Mouse (Mus musculus) testis, postnatal 10 days (tissue): ENCODE measurements around the gene Dtx3.
"Not testable (repeated sequence)": the region's sequence is repeated elsewhere in the genome, so short reads cannot be mapped to it uniquely, and the experiment has no call there.

ENCODE experiments used
- DNase-seq: peaks from one replicate; pipeline ENCODE4 v3.0.0; 2021; ENCODE audit warnings: low spot score

The Dtx3 gene

DNA sequence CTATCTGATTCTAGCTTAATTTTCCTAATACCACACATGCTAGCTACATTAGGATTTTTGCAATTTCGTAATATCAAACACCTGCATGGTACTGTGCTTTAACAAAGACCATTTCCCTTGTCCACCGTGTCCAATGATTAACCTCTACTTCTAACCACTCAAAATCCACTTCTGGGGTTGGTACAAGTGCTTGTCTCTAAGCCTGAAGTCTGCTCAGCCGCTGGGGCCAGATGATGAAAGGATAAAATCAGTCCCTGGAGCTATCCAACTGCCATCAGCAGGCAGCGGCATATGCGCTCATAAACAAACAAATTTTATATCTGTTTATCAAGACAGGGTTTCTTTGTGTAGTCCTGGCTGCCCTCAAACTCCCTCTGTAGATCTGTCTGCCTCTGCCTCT is 9.1 kb upstream of the Dtx3 start:
- DNase-seq: no peak

DNA sequence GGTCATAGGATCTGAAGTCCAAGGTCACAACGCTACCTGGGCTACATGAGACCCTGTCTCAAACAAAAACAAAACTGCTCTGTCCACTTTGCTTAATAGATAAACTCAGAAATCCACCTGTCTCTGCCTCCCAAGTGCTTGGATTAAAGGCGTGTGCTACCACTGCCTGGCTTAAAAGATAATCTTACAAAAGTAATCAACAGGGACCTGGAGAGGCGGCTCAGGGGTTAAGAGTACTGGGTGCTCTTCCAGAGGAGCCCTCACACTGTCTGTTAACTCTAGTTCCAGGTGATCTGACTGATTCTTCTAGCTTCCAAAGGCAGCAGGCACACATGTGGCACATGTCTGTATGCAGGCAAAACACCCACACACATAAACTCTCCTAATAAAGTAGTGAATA is 7.6 kb upstream of the Dtx3 start:
- no peak for DNase-seq

DNA sequence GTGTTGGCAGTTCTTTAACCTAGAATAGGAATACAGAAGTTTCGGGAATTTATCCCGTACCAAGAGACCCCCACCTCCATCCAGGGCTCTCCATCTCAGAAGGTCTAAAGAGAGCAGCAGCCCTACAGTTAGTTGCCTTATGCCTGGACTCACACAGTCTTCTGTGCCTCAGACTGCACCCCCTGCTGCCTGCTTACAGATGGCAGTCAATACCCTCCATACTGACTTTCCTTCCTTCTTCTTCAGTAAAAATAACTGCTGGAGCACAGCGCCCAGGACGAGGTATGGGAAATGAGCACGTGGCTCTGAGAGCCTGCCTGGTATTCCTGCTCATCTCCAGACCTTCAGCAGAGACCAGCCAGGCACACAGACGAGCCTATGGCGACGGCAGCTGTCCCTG is 4.8 kb upstream of the Dtx3 start:
- no peak for DNase-seq

DNA sequence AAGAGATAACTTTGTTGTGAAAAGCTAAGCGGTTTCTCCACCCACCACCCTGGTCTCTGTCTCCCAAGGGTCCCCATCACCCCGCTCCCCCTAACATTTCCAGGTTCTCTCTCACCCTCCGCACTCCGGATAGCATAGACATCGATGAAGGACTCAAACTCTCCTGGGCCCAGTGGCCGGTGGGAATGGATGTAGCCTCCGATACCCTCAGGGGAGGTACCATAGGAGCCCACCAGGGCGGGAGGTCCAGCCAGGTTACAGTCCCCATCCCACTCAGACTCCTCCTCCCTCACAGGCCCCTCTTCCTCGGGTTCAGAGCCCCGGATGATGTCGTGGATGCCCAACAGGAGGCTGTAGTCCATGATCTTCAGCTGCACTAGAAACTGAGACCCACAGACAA is 3.9 kb upstream of the Dtx3 start:
- no peak for DNase-seq

DNA sequence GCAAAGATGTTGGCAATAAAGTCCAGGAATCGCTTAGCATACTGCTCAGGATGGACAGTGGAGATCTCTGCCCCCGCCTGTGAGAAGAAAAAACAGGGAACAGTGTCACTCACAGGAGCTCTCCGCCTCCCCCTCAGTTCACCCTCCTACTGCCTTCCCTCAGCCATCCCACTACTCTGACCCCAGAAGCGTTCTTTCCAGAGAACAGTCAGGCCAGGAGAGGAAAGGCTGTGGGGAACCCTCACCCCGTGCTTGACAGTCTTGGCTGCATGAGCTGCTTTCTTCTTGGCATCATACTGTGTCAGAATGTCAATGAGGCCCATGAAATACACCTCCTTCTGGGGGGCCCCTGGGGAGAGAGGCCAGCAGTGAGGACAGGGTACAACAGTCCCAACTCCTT is 3.5 kb upstream of the Dtx3 start:
- no peak for DNase-seq

DNA sequence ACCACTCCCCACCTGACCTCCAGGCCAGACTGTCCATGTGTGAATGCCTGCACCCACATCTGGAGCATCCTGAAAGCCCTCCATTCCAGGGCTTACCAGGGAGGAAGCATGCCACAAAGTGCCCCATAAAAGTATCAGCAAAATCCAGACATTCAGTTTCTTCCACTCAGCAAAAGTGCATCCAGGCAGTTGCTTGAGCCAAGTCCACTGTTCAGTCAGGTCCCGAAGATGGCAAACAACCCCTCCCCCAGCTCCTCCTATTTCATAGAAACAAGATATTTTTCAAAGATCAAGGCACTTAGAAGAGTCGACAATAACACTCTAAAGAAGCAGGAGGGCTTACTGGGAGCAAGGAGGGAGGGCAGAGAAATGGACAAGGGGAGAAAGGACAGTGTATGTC is 3.0 kb upstream of the Dtx3 start:
- no peak for DNase-seq

DNA sequence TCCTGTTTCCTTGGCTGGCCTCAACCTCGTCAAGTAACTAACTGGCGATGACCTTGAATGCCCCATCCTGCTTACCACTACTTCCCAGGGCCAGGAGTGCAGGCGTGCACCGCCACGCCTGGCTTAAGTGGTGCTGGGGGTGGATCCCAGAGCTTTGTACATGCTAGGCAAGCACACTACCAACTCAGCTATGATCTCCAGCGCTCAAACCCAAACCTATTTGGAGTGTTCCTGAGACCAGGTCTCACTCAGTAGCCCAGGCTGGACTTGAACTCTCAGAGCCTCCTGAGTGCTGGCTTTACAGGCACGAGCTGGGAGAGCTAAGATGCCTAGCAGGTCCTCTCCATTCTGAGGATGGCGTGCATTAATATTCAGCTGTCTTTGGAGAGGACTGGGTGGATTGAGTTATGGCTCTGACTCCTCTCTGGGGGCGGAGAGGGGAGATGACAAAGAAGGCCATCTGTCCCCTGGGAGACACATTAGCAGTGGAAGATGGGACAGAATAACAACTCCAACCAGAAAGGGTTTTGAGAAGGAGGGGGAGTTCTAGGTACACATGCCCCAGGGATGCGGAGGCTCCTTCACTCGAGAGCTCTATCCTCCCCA is 2.1 kb upstream of the Dtx3 start:
- DNase-seq: no peak

DNA sequence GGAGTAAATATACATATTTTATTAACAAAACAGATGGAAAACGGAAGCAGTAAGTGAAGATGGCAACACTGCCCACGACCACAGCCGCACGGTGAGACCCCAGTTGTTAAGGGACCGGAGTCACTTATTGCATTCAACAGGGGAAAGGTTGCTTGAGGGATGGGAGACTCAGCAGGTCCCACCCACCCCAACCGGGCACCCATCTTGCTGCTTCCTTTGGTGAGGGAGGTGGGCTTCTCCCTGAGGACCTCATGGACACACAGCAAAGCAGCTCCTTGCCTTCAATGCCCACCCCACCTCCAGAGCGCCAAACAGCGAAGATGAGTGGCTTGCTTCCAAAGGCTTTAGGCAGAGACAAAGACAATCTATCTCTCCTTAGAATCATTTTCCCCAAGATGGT is 1.6 kb upstream of the Dtx3 start:
- no peak for DNase-seq

DNA sequence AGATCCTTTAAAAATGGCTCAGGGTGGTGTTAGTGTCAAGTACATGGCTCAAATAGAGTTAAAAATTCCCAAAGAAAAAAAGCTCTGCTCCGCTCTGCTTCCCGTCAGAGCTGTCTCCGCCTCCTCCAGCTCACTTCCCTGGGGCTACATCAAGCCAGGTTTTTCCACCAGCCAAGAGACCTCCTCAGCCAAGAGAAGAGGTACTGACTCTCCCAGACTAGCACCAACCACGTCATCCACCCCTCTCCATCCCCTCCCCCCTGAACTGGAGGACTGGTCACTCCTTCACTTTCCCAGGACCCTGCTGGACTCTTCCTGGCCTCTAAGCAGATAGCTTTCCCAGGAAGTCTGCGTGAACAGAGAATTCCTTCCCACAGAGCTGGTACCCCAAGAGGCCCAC is 864 bp upstream of the Dtx3 start:
- no peak for DNase-seq

DNA sequence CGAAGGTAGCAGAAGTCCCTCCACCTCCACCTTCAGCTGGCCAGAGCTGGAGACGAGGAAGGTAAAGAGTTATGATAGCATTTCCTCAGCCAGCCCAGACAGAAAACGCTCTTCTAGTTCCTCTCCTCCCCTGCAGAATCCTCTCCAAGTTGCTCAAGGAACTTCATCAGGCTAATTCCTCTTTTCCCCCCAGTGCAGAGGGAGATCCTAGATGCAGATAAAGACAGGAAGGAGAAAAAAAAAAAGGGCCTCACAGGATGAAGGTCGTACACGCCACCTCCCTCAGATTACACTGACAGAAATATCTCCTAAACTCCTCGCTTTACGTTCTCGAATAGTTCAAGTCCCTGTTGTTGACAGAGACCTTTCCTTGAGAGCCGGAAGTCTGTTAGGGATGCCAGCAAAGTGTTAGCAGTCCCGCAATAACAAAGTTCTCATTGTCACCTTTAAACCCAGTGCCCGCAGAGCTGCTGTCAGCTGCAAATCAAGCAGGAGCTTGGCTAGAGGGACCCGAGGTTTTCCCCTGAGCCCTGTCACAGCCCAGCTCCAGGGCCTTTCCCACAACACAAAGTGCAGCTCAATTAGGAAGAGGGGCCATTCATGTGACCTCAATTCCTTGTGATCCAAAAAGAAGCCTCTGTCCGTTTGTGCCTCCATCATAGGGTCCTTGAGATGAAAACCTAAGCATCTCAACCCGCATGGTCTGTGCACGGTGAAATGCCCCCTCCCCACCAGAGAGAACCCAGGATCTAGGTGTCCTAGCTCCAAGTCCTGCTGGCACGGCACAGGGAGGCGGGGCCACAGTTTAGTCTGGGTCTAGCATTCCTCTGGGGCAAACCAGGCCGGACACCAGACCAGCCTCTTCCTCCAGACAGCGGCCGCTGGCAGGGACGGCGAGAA is 850 bp downstream of the Dtx3 start:
- peak; percentile 85 for DNase-seq

DNA sequence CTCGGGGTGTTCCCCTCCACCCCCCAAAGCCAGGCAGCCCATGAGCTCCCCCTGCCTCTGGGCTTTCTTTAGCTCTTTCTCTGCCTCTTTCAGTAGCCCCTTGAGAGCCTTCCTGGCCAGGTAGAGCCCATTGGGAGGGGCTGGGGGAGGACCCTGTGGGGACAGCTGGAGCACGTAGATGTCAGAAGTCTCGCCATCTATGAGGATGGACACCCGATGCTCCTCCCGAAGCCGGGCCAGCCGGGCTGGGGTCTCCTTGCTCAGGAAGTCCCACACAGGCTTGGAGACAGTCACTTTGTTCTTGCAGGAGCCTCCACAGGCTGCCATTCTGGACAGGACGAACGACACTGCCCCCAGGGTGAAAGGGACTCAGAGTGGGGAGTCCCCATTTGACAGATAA is 2.5 kb downstream of the Dtx3 start:
- no peak for DNase-seq

DNA sequence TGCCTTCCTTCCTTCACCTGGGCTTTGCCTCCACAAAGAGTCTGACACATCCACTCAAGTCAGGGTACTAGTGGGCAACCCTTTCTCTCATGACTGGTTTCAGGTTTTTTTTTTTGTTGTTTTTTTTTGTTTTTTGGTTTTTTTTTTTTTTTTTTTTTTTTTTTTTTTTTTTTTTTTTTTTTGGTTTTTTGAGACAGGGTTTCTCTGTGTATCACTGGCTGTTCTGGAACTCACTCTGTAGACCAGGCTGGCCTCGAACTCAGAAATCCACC is 3.5 kb downstream of the Dtx3 start:
- not testable (repeated sequence) for DNase-seq

DNA sequence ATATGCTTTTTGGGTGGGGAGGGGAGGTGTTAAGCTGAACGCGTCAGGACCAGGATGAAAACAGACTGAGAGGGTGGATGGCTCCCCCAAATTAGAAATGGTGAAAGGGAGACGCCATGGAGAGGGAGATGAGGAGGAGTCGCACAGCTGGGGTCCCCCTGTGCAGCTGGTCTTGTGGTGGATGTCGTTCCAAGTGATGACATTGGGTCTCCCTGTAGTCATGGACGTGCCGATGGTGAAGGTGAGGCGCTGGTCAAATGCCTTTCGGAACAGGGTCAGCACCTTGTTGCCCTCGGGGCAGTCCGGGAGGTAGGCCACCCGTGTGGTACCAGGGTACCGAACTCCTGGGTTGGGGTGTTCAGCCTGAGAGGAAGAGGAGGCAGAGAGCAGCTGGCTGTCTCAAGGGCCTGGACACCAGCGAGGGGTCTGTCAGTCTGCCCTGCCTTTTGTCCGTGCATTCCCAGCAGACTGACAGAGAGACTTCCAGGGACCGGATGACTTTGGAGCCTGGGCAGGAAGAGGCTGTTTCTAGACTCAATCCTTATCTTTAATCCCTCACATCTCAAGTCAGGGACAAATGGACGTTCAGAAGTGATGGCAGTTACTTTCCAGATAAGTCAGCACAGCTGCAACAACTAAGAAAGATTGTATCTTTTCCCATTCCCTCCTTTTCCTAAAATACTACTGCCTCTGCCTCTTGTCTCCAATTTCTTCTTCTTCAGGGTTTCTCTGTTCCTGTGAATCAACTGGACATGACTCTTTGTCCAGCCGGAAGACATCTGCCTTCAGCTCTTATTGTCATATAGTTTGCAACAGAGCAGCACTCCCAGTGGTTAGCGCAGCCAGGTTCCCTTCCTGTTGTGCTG is 4.1 kb downstream of the Dtx3 start:
- DNase-seq: no peak

DNA sequence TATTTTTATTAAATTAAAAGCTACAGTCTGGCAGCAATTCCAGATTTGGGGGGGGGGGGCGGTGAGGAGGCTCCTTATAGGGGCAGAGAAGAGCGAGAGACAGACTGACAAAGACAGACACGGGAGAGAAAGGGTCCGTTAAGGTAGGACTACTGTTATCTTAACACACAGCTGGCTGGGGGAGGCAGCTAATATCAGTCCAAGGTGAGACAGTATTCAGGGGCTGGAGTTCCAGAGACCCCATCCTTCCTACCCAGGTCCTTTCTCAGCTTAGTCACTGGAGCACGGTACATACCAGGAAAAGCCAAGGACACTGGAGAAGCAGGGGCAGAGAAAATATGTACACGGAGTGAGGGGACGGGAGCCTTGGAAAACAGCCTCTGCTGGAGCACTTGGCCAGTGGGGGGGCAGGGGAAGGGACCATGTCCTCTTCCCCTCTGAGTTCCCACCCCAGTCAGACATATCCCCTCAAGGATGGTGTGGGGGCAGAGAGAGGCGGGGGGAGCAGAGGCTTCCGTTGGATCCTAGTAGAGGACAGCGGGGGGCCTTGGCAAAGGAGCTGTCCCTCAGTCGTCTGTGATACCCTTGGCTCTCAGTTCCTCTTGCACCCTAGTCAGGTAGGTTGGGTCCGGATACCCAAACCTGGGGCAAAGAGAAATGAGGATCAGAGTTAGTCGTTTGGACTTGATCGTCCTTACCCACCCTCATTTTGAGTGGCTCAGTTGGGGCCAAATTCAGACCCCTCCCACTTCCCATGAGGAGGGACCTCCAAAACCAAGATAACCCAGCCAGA is 4.9 kb downstream of the Dtx3 start:
- peak; percentile 30 for DNase-seq

DNA sequence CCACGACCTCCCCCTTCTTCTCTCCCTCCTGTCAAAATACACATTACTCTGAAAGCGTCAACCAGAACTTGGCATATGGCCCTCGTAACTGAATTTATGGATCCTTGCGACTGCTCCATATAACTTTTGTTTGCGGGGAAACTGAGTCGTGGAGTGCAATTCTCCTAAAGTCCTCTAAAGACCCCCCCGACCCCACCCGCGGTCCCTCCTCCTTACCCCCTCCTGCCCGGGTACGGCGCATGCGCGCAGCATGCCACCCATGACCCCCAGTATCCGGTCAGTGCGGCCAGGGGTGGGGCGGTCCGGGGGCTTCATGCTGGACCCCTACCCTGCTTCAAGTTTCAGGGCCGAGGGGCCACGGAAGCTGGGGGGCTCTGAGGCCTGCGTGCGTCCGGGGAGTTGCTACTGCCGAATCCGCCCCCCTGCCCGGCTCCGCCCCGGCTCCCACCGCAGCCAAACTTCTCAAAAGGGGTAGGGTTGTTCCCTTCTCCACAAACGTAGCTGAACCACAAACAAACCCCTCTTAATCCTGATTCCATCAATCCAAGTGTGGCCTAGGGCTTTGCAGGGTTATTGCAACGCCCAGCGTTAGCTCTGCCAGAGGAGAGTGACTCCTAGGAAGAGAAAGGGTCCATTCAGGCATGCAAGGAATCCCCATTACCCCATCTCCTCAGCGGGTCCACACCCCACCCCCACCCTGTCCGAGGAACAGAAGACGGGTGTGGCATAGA is 5.7 kb downstream of the Dtx3 start, which contains the start of gene Arhgef25:
TSS of gene Arhgef25 (minus strand) at position 433 of the 731 bp plus-strand sequence.
- peak; percentile 79 for DNase-seq

DNA sequence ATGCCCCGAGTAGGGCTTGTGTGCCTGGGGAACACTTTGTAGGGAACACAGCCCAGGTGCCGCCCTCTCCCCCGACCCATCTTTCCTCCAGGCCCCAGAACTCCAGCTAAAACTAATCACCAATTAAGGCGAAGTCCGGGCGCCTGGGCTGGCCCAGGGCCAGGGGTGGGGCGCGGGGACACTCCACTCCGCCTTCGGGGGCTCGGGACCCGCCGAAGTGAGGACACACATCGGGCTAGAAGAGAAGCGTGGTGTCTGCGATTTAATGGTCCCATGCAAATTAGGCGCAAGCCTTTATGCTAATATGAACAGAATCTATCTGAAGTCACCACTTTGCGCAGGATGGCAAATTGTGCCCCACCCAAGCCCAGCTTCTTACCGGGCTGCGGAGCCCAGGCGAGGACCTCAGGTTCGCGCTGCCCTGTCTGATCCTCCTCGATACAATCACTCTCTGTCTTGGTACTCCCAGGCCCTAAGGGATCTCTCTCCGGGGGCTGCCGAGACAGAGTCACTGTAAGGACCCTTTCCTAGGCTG is 6.3 kb downstream of the Dtx3 start:
- peak; percentile 78 for DNase-seq

DNA sequence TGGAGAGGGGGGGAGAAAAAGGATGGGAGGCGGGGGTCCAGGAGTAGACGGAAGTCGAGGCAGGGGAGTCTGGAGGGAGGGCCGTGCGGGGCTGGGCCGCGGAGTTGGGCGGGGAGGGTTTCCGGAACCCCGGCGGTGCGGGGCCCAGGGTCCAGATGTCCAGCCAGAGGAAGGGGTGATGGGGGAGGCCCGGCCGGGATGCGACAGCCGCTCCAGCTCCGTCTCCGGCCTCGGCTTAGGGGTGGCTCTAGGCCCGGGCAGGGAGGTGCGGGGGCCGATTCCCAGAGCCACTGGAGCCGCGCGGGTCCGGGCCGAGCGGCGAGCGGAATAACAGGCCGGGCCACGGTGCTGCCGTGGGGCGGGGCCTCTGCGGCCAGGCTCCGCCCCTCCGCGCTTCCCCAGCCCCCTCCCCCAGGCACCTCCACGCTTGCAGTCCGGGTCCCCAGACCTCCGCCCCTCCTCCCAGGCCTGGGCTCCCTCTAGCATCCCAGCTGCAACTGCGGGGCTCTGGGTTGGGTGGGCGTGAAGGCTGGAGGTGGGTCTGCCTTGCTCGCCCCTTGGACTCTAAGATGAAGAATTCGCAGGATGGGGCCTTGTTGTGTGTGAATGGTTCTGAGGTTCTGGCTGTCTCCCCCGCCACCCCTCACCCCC is 6.9 kb downstream of the Dtx3 start:
- peak; percentile 77 for DNase-seq

DNA sequence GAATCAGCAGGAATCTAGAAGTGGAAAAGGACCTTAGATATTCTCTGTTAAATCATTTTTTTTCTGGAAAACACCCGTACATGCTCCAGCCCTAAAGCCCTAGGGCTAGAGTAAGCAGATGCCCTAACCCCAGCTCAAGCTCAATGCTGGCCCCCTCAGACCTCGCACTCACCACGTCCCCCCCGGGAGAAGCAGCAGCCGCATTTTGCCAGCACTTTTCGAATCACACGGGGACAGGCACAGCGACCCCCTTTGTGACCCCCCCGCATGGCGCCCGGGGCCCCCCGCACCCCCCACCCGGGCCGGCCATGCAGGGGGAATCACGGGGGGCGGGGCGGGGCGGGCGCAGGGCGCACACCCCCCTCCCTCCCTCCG is 7.5 kb downstream of the Dtx3 start:
- peak; percentile 51 for DNase-seq

DNA sequence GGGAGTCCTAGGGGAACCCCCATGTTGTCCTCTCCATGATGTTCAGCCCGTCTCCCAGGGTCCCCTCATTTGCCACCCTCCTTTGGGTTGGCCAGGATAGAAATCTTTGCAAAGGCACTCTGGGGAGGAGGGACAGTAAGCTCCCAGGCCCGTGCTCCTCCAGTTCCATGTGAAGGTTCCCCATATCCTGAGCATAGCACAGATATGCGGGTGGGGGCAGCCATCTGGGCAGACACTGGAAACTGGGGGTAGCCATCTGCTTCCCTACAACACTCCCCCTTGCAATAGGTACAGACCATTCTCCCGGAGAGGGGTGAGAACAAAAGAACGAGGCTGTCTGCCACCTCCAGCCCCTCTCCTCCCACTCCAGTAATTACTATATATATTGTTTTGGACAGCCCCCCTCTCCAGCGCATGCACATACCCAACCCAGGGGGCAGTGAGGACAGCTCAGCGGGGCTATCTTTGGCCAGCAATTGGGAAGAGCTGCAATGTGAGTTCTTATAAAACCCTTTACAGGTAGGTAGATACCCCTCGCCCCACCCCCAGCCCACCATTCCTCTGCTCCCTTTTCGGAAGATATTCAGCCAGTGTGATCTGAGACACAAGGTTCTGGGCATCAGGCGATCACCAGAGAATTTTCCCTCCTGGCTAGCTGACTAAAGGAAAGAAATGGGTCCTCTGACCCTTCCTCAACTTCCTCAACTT is 8.0 kb downstream of the Dtx3 start:
- no peak for DNase-seq

DNA sequence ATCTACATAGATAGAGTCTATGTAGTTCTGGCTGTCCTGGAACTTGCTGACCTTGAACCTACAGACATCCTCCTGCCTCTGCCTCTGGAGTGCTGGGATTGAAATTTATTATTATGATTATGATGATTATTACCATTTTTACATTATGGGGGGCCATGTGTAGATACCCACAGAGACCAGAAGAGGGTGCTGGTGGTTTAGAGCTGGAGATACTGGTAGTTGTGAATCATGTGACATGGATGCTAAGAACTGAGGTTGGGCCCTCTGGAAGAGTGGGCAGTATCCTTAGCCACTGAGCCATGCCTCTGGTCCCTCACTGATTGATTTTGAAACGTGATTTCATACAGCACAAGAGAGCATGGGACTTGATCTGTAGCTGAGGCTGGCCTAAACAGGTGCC is 9.1 kb downstream of the Dtx3 start:
- no peak for DNase-seq
